Mouse (Mus musculus) olfactory bulb, adult 2 months (tissue): ENCODE measurements around the gene 2310022A10Rik.

ENCODE experiments used
- CTCF ChIP-seq: fragments of 200-500 bp; IDR thresholded peaks from 2 replicates; pipeline ENCODE4 v1.5.1; 2012; ENCODE audit warnings: low read depth, mild to moderate bottlenecking, low read length, moderate library complexity; ENCODE audit not compliant: insufficient read depth
- POLR2A ChIP-seq: fragments of 200-500 bp; IDR thresholded peaks from 2 replicates; pipeline ENCODE4 v1.6.1; 2012; ENCODE audit warnings: mild to moderate bottlenecking, low read depth, low read length, moderate library complexity; ENCODE audit not compliant: insufficient read depth

DNA sequence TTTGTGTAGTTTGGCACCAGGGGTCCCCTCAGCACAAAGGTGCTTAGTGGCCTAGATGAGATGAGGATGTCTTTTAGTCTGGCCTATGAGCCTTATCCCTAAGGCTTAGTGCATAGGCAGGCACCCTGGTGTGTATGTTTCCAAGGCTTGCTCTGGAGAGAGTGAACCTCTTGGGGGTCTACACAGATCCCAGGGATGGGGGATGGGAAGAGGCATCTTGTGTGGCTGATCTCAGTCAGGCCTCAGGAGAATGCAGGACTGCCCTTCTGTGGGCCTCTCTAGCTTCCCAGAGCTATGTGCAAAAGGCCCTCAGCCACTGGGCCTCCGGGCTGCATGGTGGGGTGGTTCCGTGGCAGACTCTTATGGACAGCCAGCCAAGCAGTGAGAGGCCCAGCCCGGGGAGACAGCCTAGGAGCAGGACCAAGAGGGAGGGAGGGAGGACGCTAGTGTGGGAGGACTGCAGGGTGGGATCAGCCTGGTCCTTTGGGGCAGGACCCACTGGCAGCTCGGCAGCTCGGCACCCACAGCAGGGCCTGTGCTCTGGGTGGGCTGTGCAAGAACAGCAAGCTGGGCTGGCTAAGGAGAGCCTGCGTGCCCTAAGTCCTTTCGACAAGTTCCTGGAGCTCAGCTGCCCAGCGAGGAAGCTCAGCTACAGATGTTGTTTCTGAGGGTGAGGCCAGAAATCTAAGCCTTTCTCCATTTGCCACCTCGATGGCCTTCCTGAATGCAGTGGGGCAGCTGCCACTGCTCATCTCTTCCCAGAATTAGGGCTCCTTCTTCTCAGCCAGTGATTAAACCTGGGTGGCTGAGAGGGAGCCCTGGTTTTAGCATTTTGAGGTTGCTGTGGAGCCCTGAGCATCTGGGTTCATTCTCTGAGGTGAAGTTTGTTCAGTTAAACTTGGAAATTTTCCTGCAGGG, 43.8 kb downstream of the 2310022A10Rik start:
- no peak for TF ChIP-seq POLR2A
- TF ChIP-seq CTCF: no peak
